Mouse (Mus musculus): ENCODE data around the gene Hsd17b11. TPM values are rescaled to one million over a fixed set of nuclear protein-coding genes. Genes with fewer than 3 reads are reported as not detected.

The Hsd17b11 gene
- polyA plus RNA-seq, 1 experiment from 2014 or later = 2.9 TPM

GRCm38 (mm10) chr5:104023289-104024020 is 1.7 kb upstream of the Hsd17b11 start:
- H3K4me2 ChIP-seq (ENCODE audit: low read depth, low read length) = no peak overlapping the region
- no peak overlapping the region for H3K4me3 ChIP-seq (ENCODE audit: low read depth, low read length)
- WGBS = 82% methylated on average over 8 of the region's 8 CpGs
- peaks cover 2% of the 10 kb centered on the region; the same call in 1 of the 2 replicates for H3K4me1 ChIP-seq (ENCODE audit: control insufficient read depth, insufficient read depth, low read length)
- no peaks in the 10 kb centered on the region for H3K9me3 ChIP-seq (ENCODE audit: control insufficient read depth, low read length)
- no peaks in the 10 kb centered on the region for H3K36me3 ChIP-seq (ENCODE audit: control insufficient read depth, insufficient read depth, low read length)
- no peak for ATAC-seq (ENCODE audit: low read depth)
- no peak overlapping the region for H3K9ac ChIP-seq (replicated peaks; ENCODE audit: low read depth, low read length)
- no peak overlapping the region for H3K27ac ChIP-seq (ENCODE audit: low read depth, low read length)
- H3K27me3 ChIP-seq (ENCODE audit: control insufficient read depth, insufficient read depth, low read length) = no peaks in the 10 kb centered on the region

- Histone ChIP-seq H3K9ac (replicated peaks; ENCODE audit: low read depth, low read length) (no peak overlapping the region), H3K27me3 (ENCODE audit: control insufficient read depth, insufficient read depth, low read length) (no peaks in the 10 kb centered on the region), H3K4me2 (ENCODE audit: low read depth, low read length) (peak overlapping the region; percentile 58; the same call in 1 of the 2 replicates), H3K36me3 (ENCODE audit: control insufficient read depth, insufficient read depth, low read length) (no peaks in the 10 kb centered on the region), H3K9me3 (ENCODE audit: control insufficient read depth, low read length) (no peaks in the 10 kb centered on the region), H3K4me1 (ENCODE audit: control insufficient read depth, insufficient read depth, low read length) (peaks cover 2% of the 10 kb centered on the region; the same call in 1 of the 2 replicates), H3K27ac (ENCODE audit: low read depth, low read length) (no peak overlapping the region), H3K4me3 (ENCODE audit: low read depth, low read length) (peak overlapping the region; percentile 37; the same call in 1 of the 2 replicates)
- ATAC-seq (ENCODE audit: low read depth) = no peak
- WGBS = 21% methylated on average over 5 of the region's 5 CpGs
Measured at GRCm38 (mm10) chr5:104022558-104022957, 839 bp upstream of the Hsd17b11 start.

GRCm38 (mm10) chr5:104011419-104011818 is 10.3 kb downstream of the Hsd17b11 start:
- no peak overlapping the region for H3K27ac ChIP-seq (ENCODE audit: low read depth, low read length)
- H3K4me3 ChIP-seq (ENCODE audit: low read depth, low read length) = no peak overlapping the region
- no peak overlapping the region for H3K4me2 ChIP-seq (ENCODE audit: low read depth, low read length)
- H3K9me3 ChIP-seq (ENCODE audit: control insufficient read depth, low read length) = no peaks in the 10 kb centered on the region
- no peaks in the 10 kb centered on the region for H3K4me1 ChIP-seq (ENCODE audit: control insufficient read depth, insufficient read depth, low read length)
- no peaks in the 10 kb centered on the region for H3K27me3 ChIP-seq (ENCODE audit: control insufficient read depth, insufficient read depth, low read length)
- no peaks in the 10 kb centered on the region for H3K36me3 ChIP-seq (ENCODE audit: control insufficient read depth, insufficient read depth, low read length)
- no peak overlapping the region for H3K9ac ChIP-seq (replicated peaks; ENCODE audit: low read depth, low read length)
- no peak for ATAC-seq (ENCODE audit: low read depth)

- no peaks in the 10 kb centered on the region for H3K4me1 ChIP-seq (ENCODE audit: control insufficient read depth, insufficient read depth, low read length)
- H3K27me3 ChIP-seq (ENCODE audit: control insufficient read depth, insufficient read depth, low read length) = no peaks in the 10 kb centered on the region
- no peak overlapping the region for H3K4me2 ChIP-seq (ENCODE audit: low read depth, low read length)
- H3K9me3 ChIP-seq (ENCODE audit: control insufficient read depth, low read length) = no peaks in the 10 kb centered on the region
- WGBS = 96% methylated on average over 7 of the region's 7 CpGs
- no peak overlapping the region for H3K9ac ChIP-seq (replicated peaks; ENCODE audit: low read depth, low read length)
- no peak for ATAC-seq (ENCODE audit: low read depth)
- no peaks in the 10 kb centered on the region for H3K36me3 ChIP-seq (ENCODE audit: control insufficient read depth, insufficient read depth, low read length)
- no peak overlapping the region for H3K27ac ChIP-seq (ENCODE audit: low read depth, low read length)
- no peak overlapping the region for H3K4me3 ChIP-seq (ENCODE audit: low read depth, low read length)
Measured at GRCm38 (mm10) chr5:104010261-104010660, 11.5 kb downstream of the Hsd17b11 start.

GRCm38 (mm10) chr5:104009421-104009820 is 12.3 kb downstream of the Hsd17b11 start:
- no peaks in the 10 kb centered on the region for H3K36me3 ChIP-seq (ENCODE audit: control insufficient read depth, insufficient read depth, low read length)
- no peak overlapping the region for H3K4me2 ChIP-seq (ENCODE audit: low read depth, low read length)
- no peaks in the 10 kb centered on the region for H3K27me3 ChIP-seq (ENCODE audit: control insufficient read depth, insufficient read depth, low read length)
- H3K27ac ChIP-seq (ENCODE audit: low read depth, low read length) = no peak overlapping the region
- no peaks in the 10 kb centered on the region for H3K9me3 ChIP-seq (ENCODE audit: control insufficient read depth, low read length)
- ATAC-seq (ENCODE audit: low read depth) = no peak
- no peak overlapping the region for H3K9ac ChIP-seq (replicated peaks; ENCODE audit: low read depth, low read length)
- no peak overlapping the region for H3K4me3 ChIP-seq (ENCODE audit: low read depth, low read length)
- H3K4me1 ChIP-seq (ENCODE audit: control insufficient read depth, insufficient read depth, low read length) = no peaks in the 10 kb centered on the region
- 92% methylated on average over 3 of the region's 3 CpGs for WGBS

- 69% methylated on average over 5 of the region's 5 CpGs for WGBS
- Histone ChIP-seq H3K9me3 (ENCODE audit: control insufficient read depth, low read length) (no peaks in the 10 kb centered on the region), H3K27ac (ENCODE audit: low read depth, low read length) (no peak overlapping the region), H3K9ac (replicated peaks; ENCODE audit: low read depth, low read length) (no peak overlapping the region), H3K4me3 (ENCODE audit: low read depth, low read length) (no peak overlapping the region), H3K4me2 (ENCODE audit: low read depth, low read length) (no peak overlapping the region), H3K27me3 (ENCODE audit: control insufficient read depth, insufficient read depth, low read length) (no peaks in the 10 kb centered on the region), H3K4me1 (ENCODE audit: control insufficient read depth, insufficient read depth, low read length) (no peaks in the 10 kb centered on the region), H3K36me3 (ENCODE audit: control insufficient read depth, insufficient read depth, low read length) (no peaks in the 10 kb centered on the region)
- no peak for ATAC-seq (ENCODE audit: low read depth)
Measured at GRCm38 (mm10) chr5:104007801-104008200, 13.9 kb downstream of the Hsd17b11 start.

GRCm38 (mm10) chr5:104006811-104007210 is 14.9 kb downstream of the Hsd17b11 start:
- Histone ChIP-seq H3K4me2 (ENCODE audit: low read depth, low read length) (no peak overlapping the region), H3K36me3 (ENCODE audit: control insufficient read depth, insufficient read depth, low read length) (no peaks in the 10 kb centered on the region), H3K9me3 (ENCODE audit: control insufficient read depth, low read length) (no peaks in the 10 kb centered on the region), H3K27ac (ENCODE audit: low read depth, low read length) (no peak overlapping the region), H3K4me1 (ENCODE audit: control insufficient read depth, insufficient read depth, low read length) (no peaks in the 10 kb centered on the region), H3K4me3 (ENCODE audit: low read depth, low read length) (no peak overlapping the region), H3K27me3 (ENCODE audit: control insufficient read depth, insufficient read depth, low read length) (no peaks in the 10 kb centered on the region), H3K9ac (replicated peaks; ENCODE audit: low read depth, low read length) (no peak overlapping the region)
- ATAC-seq (ENCODE audit: low read depth) = no peak
- 65% methylated on average over 3 of the region's 3 CpGs for WGBS

GRCm38 (mm10) chr5:104003955-104004354 is 17.8 kb downstream of the Hsd17b11 start:
- H3K4me3 ChIP-seq (ENCODE audit: low read depth, low read length) = no peak overlapping the region
- WGBS = 88% methylated on average over 2 of the region's 2 CpGs
- H3K9ac ChIP-seq (replicated peaks; ENCODE audit: low read depth, low read length) = no peak overlapping the region
- H3K27ac ChIP-seq (ENCODE audit: low read depth, low read length) = no peak overlapping the region
- H3K9me3 ChIP-seq (ENCODE audit: control insufficient read depth, low read length) = no peaks in the 10 kb centered on the region
- no peaks in the 10 kb centered on the region for H3K27me3 ChIP-seq (ENCODE audit: control insufficient read depth, insufficient read depth, low read length)
- no peak overlapping the region for H3K4me2 ChIP-seq (ENCODE audit: low read depth, low read length)
- ATAC-seq (ENCODE audit: low read depth) = no peak
- no peaks in the 10 kb centered on the region for H3K4me1 ChIP-seq (ENCODE audit: control insufficient read depth, insufficient read depth, low read length)
- H3K36me3 ChIP-seq (ENCODE audit: control insufficient read depth, insufficient read depth, low read length) = no peaks in the 10 kb centered on the region

- ATAC-seq (ENCODE audit: low read depth) = no peak
- no peak overlapping the region for H3K9ac ChIP-seq (replicated peaks; ENCODE audit: low read depth, low read length)
Measured at GRCm38 (mm10) chr5:104003256-104003931, 18.3 kb downstream of the Hsd17b11 start.

More at GRCm38 (mm10) chr5:104003256-104003931, 18.3 kb downstream of the Hsd17b11 start:
- no peak overlapping the region for H3K4me3 ChIP-seq (ENCODE audit: low read depth, low read length)
- 56% methylated on average over 15 of the region's 15 CpGs for WGBS
- no peaks in the 10 kb centered on the region for H3K9me3 ChIP-seq (ENCODE audit: control insufficient read depth, low read length)
- H3K27ac ChIP-seq (ENCODE audit: low read depth, low read length) = no peak overlapping the region
- H3K4me1 ChIP-seq (ENCODE audit: control insufficient read depth, insufficient read depth, low read length) = no peaks in the 10 kb centered on the region
- no peak overlapping the region for H3K4me2 ChIP-seq (ENCODE audit: low read depth, low read length)
- H3K36me3 ChIP-seq (ENCODE audit: control insufficient read depth, insufficient read depth, low read length) = no peaks in the 10 kb centered on the region
- H3K27me3 ChIP-seq (ENCODE audit: control insufficient read depth, insufficient read depth, low read length) = no peaks in the 10 kb centered on the region

Data from neural tube, embryonic 14.5 days (tissue).